Mouse (Mus musculus) kidney, adult 2 months (tissue): ENCODE data around the gene Stk38. TPM values are rescaled to one million over a fixed set of nuclear protein-coding genes. Genes with fewer than 3 reads are reported as not detected.

Experiments used
- DNase-seq: peaks from one replicate; pipeline ENCODE4 v3.0.0; 2021
- H3K27ac ChIP-seq: fragments of 200-500 bp; 2 replicates; pipeline ENCODE4 v1.5.1; 2012; ENCODE audit warnings: low read depth, low read length, control low read depth, inconsistent platforms; ENCODE audit not compliant: insufficient read depth
- H3K27me3 ChIP-seq: fragments of 200-500 bp; replicated peaks from 2 replicates; pipeline ENCODE4 v1.6.1; 2012; ENCODE audit warnings: mild to moderate bottlenecking, moderate library complexity, low read length, inconsistent platforms; ENCODE audit not compliant: control insufficient read depth, insufficient read depth
- H3K36me3 ChIP-seq: fragments of 200-500 bp; 2 replicates; pipeline ENCODE4 v1.6.1; 2012; ENCODE audit warnings: mild to moderate bottlenecking, moderate library complexity, low read length, inconsistent platforms; ENCODE audit not compliant: control insufficient read depth, insufficient read depth
- H3K4me1 ChIP-seq: fragments of 200-500 bp; 2 replicates; pipeline ENCODE4 v1.6.1; 2011; ENCODE audit warnings: low read length; ENCODE audit not compliant: control insufficient read depth, insufficient read depth
- H3K4me3 ChIP-seq: fragments of 200-500 bp; 2 replicates; pipeline ENCODE4 v1.5.1; 2011; ENCODE audit warnings: mild to moderate bottlenecking, low read depth, low read length, control low read depth; ENCODE audit not compliant: insufficient read depth
- CTCF ChIP-seq: fragments of 200-500 bp; conservative IDR thresholded peaks from 2 replicates; pipeline ENCODE4 v1.5.1; 2011; ENCODE audit warnings: low read depth, mild to moderate bottlenecking, control low read depth, low read length, moderate library complexity, mixed read lengths; ENCODE audit not compliant: insufficient read depth, insufficient read length
- POLR2A ChIP-seq: fragments of 200-500 bp; IDR thresholded peaks from one replicate; pipeline ENCODE4 v1.6.1; 2011; ENCODE audit warnings: low read depth, low read length, control low read depth
- WGBS: fragments of 180-500 bp; shearing (Covaris S2); methylation state at CpG from one replicate; pipeline ENCODE4 v1.1.7; 2018; 5-methylcytosine and 5-hydroxymethylcytosine counted together
- polyA plus RNA-seq: library from polyadenylated mRNA; depleted of rRNA; stranded (reverse); fragments of >200 nt; gene quantifications from 2 replicates; pipeline ENCODE4 v1.2.3, GENCODE M21; 2012

The Stk38 gene
- polyA plus RNA-seq, 1 experiment = 61.7 TPM

GRCm38 (mm10) chr17:29053067-29053466, 45.3 kb upstream of the Stk38 start:
- Histone ChIP-seq H3K4me3 (no peak overlapping the region), H3K4me1 (no peaks in the 10 kb centered on the region), H3K27me3 (no peaks in the 10 kb centered on the region), H3K27ac (no peak overlapping the region), H3K36me3 (no peaks in the 10 kb centered on the region)
- WGBS = 91% methylated on average over 6 of the region's 6 CpGs
- TF ChIP-seq CTCF = no peak
- TF ChIP-seq POLR2A = no peak
- DNase-seq = no peak

- no peak for DNase-seq
- Histone ChIP-seq H3K36me3 (no peaks in the 10 kb centered on the region), H3K4me3 (no peak overlapping the region), H3K4me1 (peaks cover 3% of the 10 kb centered on the region; the same call in 1 of the 2 replicates), H3K27me3 (no peaks in the 10 kb centered on the region), H3K27ac (no peak overlapping the region)
- TF ChIP-seq POLR2A = no peak
- WGBS = 28% methylated on average over 14 of the region's 14 CpGs
Observed at GRCm38 (mm10) chr17:29050791-29051190, 43.0 kb upstream of the Stk38 start.

- 76% methylated on average over 7 of the region's 7 CpGs for WGBS
- Histone ChIP-seq H3K4me3 (no peak overlapping the region), H3K36me3 (0 out of 2 replicates have a peak, but pooled peaks cover 1% of the 10 kb centered on the region), H3K4me1 (peaks cover 11% of the 10 kb centered on the region; the same call in 1 of the 2 replicates), H3K27me3 (no peaks in the 10 kb centered on the region), H3K27ac (no peak overlapping the region)
- TF ChIP-seq CTCF = no peak
- no peak for TF ChIP-seq POLR2A
- no peak for DNase-seq
Observed at GRCm38 (mm10) chr17:29049923-29050322, 42.1 kb upstream of the Stk38 start.

- no peak for DNase-seq
- H3K36me3 ChIP-seq = peaks cover 4% of the 10 kb centered on the region; the same call in 1 of the 2 replicates
- WGBS = 72% methylated on average over 5 of the region's 5 CpGs
- H3K27me3 ChIP-seq = no peaks in the 10 kb centered on the region
- H3K4me3 ChIP-seq = no peak overlapping the region
- H3K27ac ChIP-seq = no peak overlapping the region
- TF ChIP-seq CTCF = no peak
- no peak for TF ChIP-seq POLR2A
- peaks cover 14% of the 10 kb centered on the region; the same call in 1 of the 2 replicates for H3K4me1 ChIP-seq
Observed at GRCm38 (mm10) chr17:29049508-29049889, 41.7 kb upstream of the Stk38 start.

GRCm38 (mm10) chr17:29048748-29049507, 41.1 kb upstream of the Stk38 start:
- TF ChIP-seq CTCF (peak; percentile 86), POLR2A (no peak)
- Histone ChIP-seq H3K27me3 (no peaks in the 10 kb centered on the region), H3K4me1 (peaks cover 16% of the 10 kb centered on the region; the same call in 1 of the 2 replicates), H3K4me3 (no peak overlapping the region), H3K27ac (no peak overlapping the region), H3K36me3 (peaks cover 8% of the 10 kb centered on the region)
- 14% methylated on average over 13 of the region's 13 CpGs for WGBS
- DNase-seq = peak; percentile 81

- peaks cover 12% of the 10 kb centered on the region for H3K36me3 ChIP-seq
- 70% methylated on average over 3 of the region's 3 CpGs for WGBS
- no peak for DNase-seq
- TF ChIP-seq POLR2A = no peak
- TF ChIP-seq CTCF = no peak
- no peak overlapping the region for H3K4me3 ChIP-seq
- no peak overlapping the region for H3K27ac ChIP-seq
- H3K4me1 ChIP-seq = peaks cover 16% of the 10 kb centered on the region; the same call in 1 of the 2 replicates
- no peaks in the 10 kb centered on the region for H3K27me3 ChIP-seq
Observed at GRCm38 (mm10) chr17:29047697-29048514, 40.1 kb upstream of the Stk38 start.

- Histone ChIP-seq H3K4me3 (no peak overlapping the region), H3K27me3 (no peaks in the 10 kb centered on the region), H3K36me3 (peaks cover 12% of the 10 kb centered on the region), H3K27ac (no peak overlapping the region), H3K4me1 (peaks cover 16% of the 10 kb centered on the region; the same call in 1 of the 2 replicates)
- no peak for TF ChIP-seq POLR2A
- no peak for TF ChIP-seq CTCF
- DNase-seq = no peak
- 82% methylated on average over 3 of the region's 3 CpGs for WGBS
Observed at GRCm38 (mm10) chr17:29046863-29047262, 39.1 kb upstream of the Stk38 start.
